Mouse (Mus musculus): ENCODE data around the gene Prrg2. TPM values are rescaled to one million over a fixed set of nuclear protein-coding genes. Genes with fewer than 3 reads are reported as not detected.
"Not testable (repeated sequence)": the region's sequence is repeated elsewhere in the genome, so short reads cannot be mapped to it uniquely, and the experiment has no call there.

Gene Prrg2
- total RNA-seq, 2 experiments from 2014 or later: 14.9 to 28.3 TPM

GRCm38 (mm10) chr7:45038411-45038810 lies 24.1 kb downstream of the Prrg2 start:
- DNase-seq (ENCODE audit: low spot score in 2 of 2): no peak

- peak; percentile 60 to 66 for DNase-seq (ENCODE audit: low spot score in 2 of 2)
Observed at GRCm38 (mm10) chr7:45037720-45038361, 24.6 kb downstream of the Prrg2 start.

DNA sequence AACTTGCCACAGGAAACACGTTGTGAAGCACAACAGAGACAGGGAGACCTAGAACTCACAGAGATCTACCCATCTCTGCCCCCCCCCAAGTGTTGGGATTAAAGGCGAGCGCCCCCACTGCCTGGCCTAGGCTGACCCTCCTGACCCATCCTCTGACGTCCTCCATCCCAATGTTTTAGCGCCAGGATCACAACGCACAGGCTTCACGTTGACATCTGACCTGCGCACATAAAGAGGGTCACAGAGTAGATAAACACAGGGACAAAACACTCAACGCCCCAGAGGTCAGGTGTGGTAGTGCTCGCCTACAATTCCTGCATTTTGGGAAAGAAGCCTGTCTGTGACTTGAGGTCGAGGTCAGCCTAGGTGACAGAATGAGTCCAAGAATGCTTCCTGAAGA lies 25.8 kb downstream of the Prrg2 start:
- DNase-seq (ENCODE audit: low spot score in 2 of 2): no peak

DNA sequence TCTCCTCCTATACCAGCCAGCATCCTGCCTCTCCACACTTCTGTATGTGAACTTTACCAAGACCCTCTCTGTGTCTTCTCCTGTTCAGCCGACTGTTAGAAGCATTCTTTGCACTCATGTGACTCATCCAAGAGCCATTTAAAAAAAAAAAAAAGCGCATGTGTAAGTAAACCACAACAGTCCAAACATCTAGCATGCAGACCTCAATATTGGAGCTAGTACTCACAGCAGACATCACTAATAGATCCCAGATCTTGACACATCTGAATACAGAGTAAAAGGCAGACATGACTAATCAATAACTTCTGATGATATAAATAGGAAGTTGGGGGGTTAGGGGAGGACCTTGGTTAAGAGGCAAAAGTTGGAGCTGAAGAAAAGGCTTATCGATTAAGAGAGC lies 26.8 kb downstream of the Prrg2 start:
- DNase-seq (ENCODE audit: low spot score in 2 of 2): no peak

GRCm38 (mm10) chr7:45033722-45034359 lies 28.6 kb downstream of the Prrg2 start:
- DNase-seq (ENCODE audit: low spot score in 2 of 2): no peak

GRCm38 (mm10) chr7:45030857-45031256 lies 31.6 kb downstream of the Prrg2 start:
- no peak for DNase-seq (ENCODE audit: low spot score in 2 of 2)

DNA sequence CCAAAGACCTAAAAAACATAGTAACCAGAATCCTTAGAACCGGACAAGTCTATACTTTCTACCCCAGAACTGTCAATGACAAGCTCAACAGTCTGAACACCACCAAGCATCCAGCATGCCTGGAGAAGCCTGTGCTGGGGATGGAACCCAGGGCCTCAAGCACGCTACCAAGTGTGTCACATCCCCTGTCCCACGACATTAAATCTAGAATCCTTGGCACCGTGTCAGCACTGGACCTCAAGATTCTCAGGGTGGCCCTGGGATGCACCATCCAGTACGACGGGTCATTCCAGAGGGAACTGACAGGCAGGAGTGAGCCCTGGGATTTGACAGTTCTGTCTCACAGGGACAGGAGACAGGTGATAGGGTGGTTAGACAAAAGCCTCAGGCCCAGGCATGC lies 32.5 kb downstream of the Prrg2 start:
- DNase-seq (ENCODE audit: low spot score in 2 of 2): no peak

DNA sequence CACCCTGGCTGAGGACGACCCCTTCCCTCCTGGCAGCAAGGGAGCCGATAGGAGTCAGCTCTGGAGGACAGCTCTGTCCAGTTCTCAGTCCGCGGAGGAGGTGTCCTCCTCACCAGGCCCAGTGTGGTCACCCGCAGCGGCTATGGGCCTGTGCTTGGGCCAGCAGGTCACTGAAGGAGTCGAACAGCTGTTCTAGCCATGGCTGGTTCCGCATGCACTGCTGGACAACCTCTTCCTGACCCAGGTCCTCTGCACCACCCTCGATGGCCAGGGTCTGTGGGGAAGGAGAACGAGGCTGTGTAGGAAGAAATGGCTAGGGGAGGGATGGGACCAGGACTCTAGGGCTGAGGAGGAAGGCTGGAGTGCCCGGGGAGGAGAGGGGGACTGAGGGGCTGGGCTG lies 34.1 kb downstream of the Prrg2 start:
- DNase-seq (ENCODE audit: low spot score in 2 of 2): no peak

- DNase-seq (ENCODE audit: low spot score in 2 of 2): no peak
Observed at GRCm38 (mm10) chr7:45027761-45028160, 34.7 kb downstream of the Prrg2 start.

- DNase-seq (ENCODE audit: low spot score in 2 of 2): no peak
Observed at GRCm38 (mm10) chr7:45026256-45026655, 36.2 kb downstream of the Prrg2 start.

- DNase-seq (ENCODE audit: low spot score in 2 of 2): peak in 1 of 2 experiments; percentile 45
Observed at GRCm38 (mm10) chr7:45025601-45026220, 36.8 kb downstream of the Prrg2 start.

- no peak for DNase-seq (ENCODE audit: low spot score in 2 of 2)
Observed at GRCm38 (mm10) chr7:45024281-45025248, 37.9 kb downstream of the Prrg2 start.

GRCm38 (mm10) chr7:45023711-45024110 lies 38.8 kb downstream of the Prrg2 start:
- DNase-seq (ENCODE audit: low spot score in 2 of 2): not testable (repeated sequence)

GRCm38 (mm10) chr7:45020225-45020624 lies 42.3 kb downstream of the Prrg2 start:
- no peak for DNase-seq (ENCODE audit: low spot score in 2 of 2)

DNA sequence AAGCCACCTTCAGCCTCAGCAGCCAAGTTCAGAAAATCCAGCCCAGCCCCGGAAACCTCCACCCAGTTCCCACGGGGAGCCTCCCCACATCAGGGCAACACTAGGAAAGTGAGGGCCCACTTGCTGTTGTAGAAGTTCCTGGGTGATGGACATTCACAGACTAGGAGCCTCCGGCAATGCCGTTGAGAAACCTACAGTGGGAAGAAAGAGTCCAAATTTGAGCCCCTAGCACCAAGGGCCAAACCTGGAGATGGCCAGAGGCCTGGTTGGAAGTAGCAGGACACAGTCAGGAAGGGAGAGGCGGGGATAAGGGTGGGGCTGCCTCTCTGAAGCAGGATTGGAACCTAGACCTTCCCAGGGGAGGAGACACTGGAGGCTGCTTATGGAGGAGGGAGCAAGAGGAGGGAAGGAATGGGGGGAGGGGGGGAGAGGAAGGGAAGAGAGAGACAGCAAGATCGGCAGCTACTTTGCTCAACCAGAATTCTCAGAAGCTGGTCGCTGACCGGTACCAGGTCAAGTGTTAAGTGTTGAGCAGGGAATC lies 43.4 kb downstream of the Prrg2 start:
- peak in 1 of 2 experiments; percentile 56 for DNase-seq (ENCODE audit: low spot score in 2 of 2)

DNA sequence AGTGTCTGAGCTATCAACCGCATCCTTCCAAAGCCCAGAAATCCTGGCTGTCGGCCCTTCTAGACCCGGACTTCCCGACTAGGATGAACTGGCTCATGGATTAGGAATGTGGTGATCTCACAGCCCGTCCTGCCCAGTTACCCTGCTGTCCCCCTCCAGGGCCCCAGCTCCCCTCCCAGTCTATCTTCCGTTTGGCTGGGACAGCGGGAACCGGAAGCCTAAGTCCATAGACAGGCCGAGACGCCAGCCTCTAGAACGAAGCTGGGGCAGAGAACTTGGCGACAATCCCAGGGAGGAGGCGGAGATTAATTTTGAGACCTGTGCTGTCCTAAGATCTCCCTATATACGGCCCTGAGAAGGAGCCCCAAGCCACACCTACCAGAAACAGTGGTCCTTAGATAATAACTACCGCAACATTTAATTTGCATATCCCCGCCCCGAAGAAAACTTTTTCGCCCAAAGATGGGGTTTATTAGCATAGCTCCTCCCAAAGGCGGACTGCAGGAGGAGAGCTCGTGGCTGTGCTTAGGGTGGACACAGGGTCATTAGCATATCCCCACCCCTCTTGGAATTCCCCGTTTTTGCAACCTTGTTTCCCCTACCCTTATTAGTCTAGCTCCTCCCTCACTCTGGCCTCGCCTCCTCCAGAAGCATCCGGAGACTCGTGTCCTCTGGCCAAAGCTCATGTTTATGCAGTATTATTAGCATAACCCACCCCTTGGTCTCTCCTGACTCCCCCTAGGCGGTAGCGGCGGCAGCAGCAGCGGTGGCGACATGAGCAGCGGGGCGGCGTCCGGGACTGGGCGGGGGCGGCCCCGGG lies 45.0 kb downstream of the Prrg2 start, which contains the start of gene Rras:
TSS of gene Rras (plus strand) at position 720 of the 820 bp plus-strand sequence.
- DNase-seq (ENCODE audit: low spot score in 2 of 2): peak; percentile 78 to 80

- DNase-seq (ENCODE audit: low spot score in 2 of 2): no peak
Observed at GRCm38 (mm10) chr7:45016761-45017160, 45.7 kb downstream of the Prrg2 start.

DNA sequence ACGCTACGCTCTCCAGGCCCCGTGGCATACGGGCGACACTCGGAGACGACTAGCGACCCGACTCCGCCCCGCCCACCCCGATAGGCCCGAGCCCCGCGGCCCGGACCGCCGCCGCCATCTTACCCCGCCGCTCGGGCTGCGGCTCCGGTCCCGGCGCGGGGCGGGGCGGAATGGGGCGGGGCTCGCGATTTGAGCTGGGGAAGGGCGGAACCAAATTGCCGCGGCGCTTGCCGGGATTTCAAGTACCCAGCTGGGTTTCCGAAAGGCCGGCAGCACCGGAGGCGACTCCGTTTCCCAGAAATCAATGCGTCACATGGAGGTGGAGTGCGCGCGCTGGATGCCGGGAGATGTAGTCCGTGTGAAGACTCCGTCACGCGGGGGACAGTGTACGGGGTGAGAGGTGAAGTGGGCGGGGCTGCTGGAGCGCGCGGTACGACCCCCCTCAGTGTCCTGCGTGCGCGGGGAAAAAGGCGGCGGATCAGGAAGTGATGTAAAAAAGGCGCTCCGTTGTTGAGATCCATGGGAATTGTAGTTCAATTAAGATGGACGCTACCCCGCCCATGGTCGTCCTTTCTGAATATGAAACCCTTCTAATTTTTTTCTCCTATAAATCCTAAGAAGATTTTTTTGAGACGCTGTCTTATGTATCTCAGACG lies 46.4 kb downstream of the Prrg2 start, which contains the start of gene Scaf1:
TSS of gene Scaf1 (minus strand) at position 407 of the 656 bp plus-strand sequence.
- peak; percentile 97 to 98 for DNase-seq (ENCODE audit: low spot score in 2 of 2)

- no peak for DNase-seq (ENCODE audit: low spot score in 2 of 2)
Observed at GRCm38 (mm10) chr7:45015344-45015956, 47.0 kb downstream of the Prrg2 start.

Measured in adrenal gland, adult 18-20 months (tissue).